11 mouse cellular contexts compared by ENCODE assay signal in genomic region chr1:179386237-179386975, GRCm38 (mm10).
A peak's percentile ranks its signal among the peaks of the same experiment; 100 is the strongest.
DNase-seq lines count a peak whose midpoint lies in the region; ATAC-seq lines count a peak whose summit lies in the region.
"Had no signal": no experiment of that assay in that cellular context is flagged by ENCODE, and none has a peak within 500 bp of the region (broad histone marks: within the 10 kb centered on the region; RNA-seq: fewer than 3 reads in every experiment).

No protein-coding gene starts in this region.

- H3K9me3 ChIP-seq in liver, embryonic 12.5 days (replicated peaks): no peaks in the 10 kb centered on the region
- H3K9me3 ChIP-seq in embryonic facial prominence, embryonic 10.5 days: no peaks in the 10 kb centered on the region
- no peaks in the 10 kb centered on the region for H3K9me3 ChIP-seq in midbrain, embryonic 12.5 days
- H3K9me3 ChIP-seq: forebrain, embryonic 13.5 days; lung, embryonic 15.5 days had no signal

- H3K27me3 ChIP-seq in liver, embryonic 12.5 days (replicated peaks): no peaks in the 10 kb centered on the region
- H3K27me3 ChIP-seq in embryonic facial prominence, embryonic 10.5 days (replicated peaks; ENCODE audit: low read depth, poor library complexity, severe bottlenecking): no peaks in the 10 kb centered on the region
- no peaks in the 10 kb centered on the region for H3K27me3 ChIP-seq in midbrain, embryonic 12.5 days
- H3K27me3 ChIP-seq: forebrain, embryonic 13.5 days; lung, embryonic 15.5 days had no signal

- no peak overlapping the region for H3K4me3 ChIP-seq in liver, embryonic 12.5 days
- H3K4me3 ChIP-seq in embryonic facial prominence, embryonic 10.5 days: no peak overlapping the region
- no peak overlapping the region for H3K4me3 ChIP-seq in midbrain, embryonic 12.5 days
- H3K4me3 ChIP-seq: forebrain, embryonic 13.5 days; layer of hippocampus, adult 2 months; lung, embryonic 15.5 days had no signal

- H3K4me1 ChIP-seq in liver, embryonic 12.5 days: no peaks in the 10 kb centered on the region
- H3K4me1 ChIP-seq in embryonic facial prominence, embryonic 10.5 days: peaks cover 10% of the 10 kb centered on the region
- no peaks in the 10 kb centered on the region for H3K4me1 ChIP-seq in midbrain, embryonic 12.5 days
- H3K4me1 ChIP-seq: lung, embryonic 15.5 days had no signal

- peak; percentile 12 for DNase-seq in liver
- DNase-seq in embryonic facial prominence, embryonic 10.5 days (ENCODE audit: low spot score): peak; percentile 13
- peak; percentile 17 for DNase-seq in kidney, adult 9 months
- no peak for DNase-seq in adrenal gland, adult (ENCODE audit: inconsistent age in 2 of 2, low spot score in 1 of 2)
- no peak for DNase-seq in urinary bladder, adult 2 months (ENCODE audit: low spot score)
- DNase-seq: gastrocnemius, postnatal 14 days had no signal

- H3K9ac ChIP-seq in liver, embryonic 12.5 days: no peak overlapping the region
- H3K9ac ChIP-seq in midbrain, embryonic 12.5 days (replicated peaks): no peak overlapping the region
- H3K9ac ChIP-seq: forebrain, embryonic 13.5 days; lung, embryonic 15.5 days had no signal

- no peak overlapping the region for H3K27ac ChIP-seq in liver, embryonic 12.5 days
- 0 out of 2 replicates have a peak overlapping the region, but pooled peaks have one; percentile 19 for H3K27ac ChIP-seq in embryonic facial prominence, embryonic 10.5 days (replicated peaks)
- H3K27ac ChIP-seq in midbrain, embryonic 12.5 days (replicated peaks): no peak overlapping the region
- H3K27ac ChIP-seq: forebrain, embryonic 13.5 days; layer of hippocampus, adult 2 months; lung, embryonic 15.5 days had no signal

- WGBS in liver, embryonic 12.5 days (ENCODE audit: insufficient replicate concordance): 63% methylated on average over 15 of the region's 15 CpGs
- WGBS in embryonic facial prominence, embryonic 10.5 days: 59% methylated on average over 15 of the region's 15 CpGs
- WGBS in midbrain, embryonic 12.5 days: 49% methylated on average over 15 of the region's 15 CpGs

- no peak overlapping the region for H3K4me2 ChIP-seq in liver, embryonic 12.5 days
- no peak overlapping the region for H3K4me2 ChIP-seq in midbrain, embryonic 12.5 days (replicated peaks)
- H3K4me2 ChIP-seq: forebrain, embryonic 13.5 days; lung, embryonic 15.5 days had no signal

- ATAC-seq in liver, embryonic 12.5 days: no peak
- ATAC-seq in midbrain, embryonic 12.5 days (ENCODE audit: low FRiP score, low read depth): 0 out of 2 replicates have a peak, but pooled peaks have one; percentile 30
- ATAC-seq: forebrain, embryonic 13.5 days had no signal

- H3K36me3 ChIP-seq in liver, embryonic 12.5 days: no peaks in the 10 kb centered on the region
- H3K36me3 ChIP-seq in embryonic facial prominence, embryonic 10.5 days (replicated peaks): no peaks in the 10 kb centered on the region
- no peaks in the 10 kb centered on the region for H3K36me3 ChIP-seq in midbrain, embryonic 12.5 days
- H3K36me3 ChIP-seq: lung, embryonic 15.5 days had no signal

Comparison
In these comparisons a context has a peak if more than half of its experiments do, and no peak if none do; other contexts are left out.
1. DNase-seq: peak in liver (single experiment), embryonic facial prominence, embryonic 10.5 days (single experiment) and kidney, adult 9 months (single experiment); none in adrenal gland, adult (0 of 2) and urinary bladder, adult 2 months (single experiment).